Comparison of ENCODE assay signal across 9 mouse cellular contexts in genomic region chr8:80772732-80773460, GRCm38 (mm10). TPM values are rescaled to one million over a fixed set of nuclear protein-coding genes. Genes with fewer than 3 reads are reported as not detected.
DNase-seq lines count a peak whose midpoint lies in the region; ATAC-seq and TF ChIP-seq lines count a peak whose summit lies in the region.
"Had no signal": no experiment of that assay in that cellular context is flagged by ENCODE, and none has a peak within 500 bp of the region (broad histone marks: within the 10 kb centered on the region; RNA-seq: fewer than 3 reads in every experiment).

No protein-coding gene starts in this region.

- H3K4me1 ChIP-seq in hindbrain, embryonic 16.5 days (ENCODE audit: control insufficient read depth, insufficient read depth, low read depth, low read length): no peaks in the 10 kb centered on the region
- no peaks in the 10 kb centered on the region for H3K4me1 ChIP-seq in hindbrain, embryonic 11.5 days (replicated peaks; ENCODE audit: control insufficient read depth, insufficient read depth, low read length)
- no peaks in the 10 kb centered on the region for H3K4me1 ChIP-seq in lung, embryonic 14.5 days (ENCODE audit: insufficient read depth)
- H3K4me1 ChIP-seq: neural tube, embryonic 13.5 days had no signal

- no peak for DNase-seq in hindbrain, embryonic 11.5 days (ENCODE audit: low spot score)
- DNase-seq in A20 (ENCODE audit: low read depth, low spot score): peak; percentile 52
- DNase-seq in Muller cell, postnatal 12 days (ENCODE audit: inconsistent ontology term): peak; percentile 42
- peak; percentile 66 for DNase-seq in lung, embryonic 14.5 days
- DNase-seq in adrenal gland, postnatal 25 days: no peak
- DNase-seq in frontal cortex, postnatal 10 days (ENCODE audit: low spot score in 2 of 2): no peak
- DNase-seq: gastrocnemius, postnatal 36 days had no signal

- no peak overlapping the region for H3K9ac ChIP-seq in hindbrain, embryonic 16.5 days (ENCODE audit: low read depth, low read length)
- H3K9ac ChIP-seq in hindbrain, embryonic 11.5 days (ENCODE audit: low read depth, low read length): no peak overlapping the region
- H3K9ac ChIP-seq in lung, embryonic 14.5 days: no peak overlapping the region
- H3K9ac ChIP-seq: neural tube, embryonic 13.5 days had no signal

- 84% methylated on average over 4 of the region's 4 CpGs for whole genome bisulfite sequencing in hindbrain, embryonic 16.5 days
- WGBS in hindbrain, embryonic 11.5 days: 93% methylated on average over 4 of the region's 4 CpGs
- 87% methylated on average over 4 of the region's 4 CpGs for WGBS in lung, embryonic 14.5 days

- no peaks in the 10 kb centered on the region for H3K27me3 ChIP-seq in hindbrain, embryonic 16.5 days (replicated peaks; ENCODE audit: control insufficient read depth, insufficient read depth, low read length)
- H3K27me3 ChIP-seq in hindbrain, embryonic 11.5 days (ENCODE audit: control insufficient read depth, insufficient read depth, low read length): no peaks in the 10 kb centered on the region
- no peaks in the 10 kb centered on the region for H3K27me3 ChIP-seq in lung, embryonic 14.5 days (ENCODE audit: insufficient read depth, low read length)
- H3K27me3 ChIP-seq: neural tube, embryonic 13.5 days had no signal

- no peaks in the 10 kb centered on the region for H3K9me3 ChIP-seq in hindbrain, embryonic 16.5 days (ENCODE audit: control insufficient read depth, low read length)
- no peaks in the 10 kb centered on the region for H3K9me3 ChIP-seq in hindbrain, embryonic 11.5 days (ENCODE audit: control insufficient read depth, low read length)
- no peaks in the 10 kb centered on the region for H3K9me3 ChIP-seq in lung, embryonic 14.5 days (ENCODE audit: low read depth, low read length)
- H3K9me3 ChIP-seq: neural tube, embryonic 13.5 days had no signal

- ATAC-seq in hindbrain, embryonic 16.5 days: 0 out of 2 replicates have a peak, but pooled peaks have one; percentile 37
- ATAC-seq in hindbrain, embryonic 11.5 days (ENCODE audit: low FRiP score): no peak
- ATAC-seq in lung, embryonic 14.5 days (ENCODE audit: insufficient read depth): no peak

- peak; percentile 57 for TF ChIP-seq CTCF in lung, embryonic 14.5 days (IDR thresholded peaks at IDR 0.05; ENCODE audit: low read depth)

- H3K4me2 ChIP-seq in hindbrain, embryonic 16.5 days (ENCODE audit: low read length): no peak overlapping the region
- no peak overlapping the region for H3K4me2 ChIP-seq in hindbrain, embryonic 11.5 days (replicated peaks; ENCODE audit: low read depth, low read length)
- H3K4me2 ChIP-seq in lung, embryonic 14.5 days: no peak overlapping the region
- H3K4me2 ChIP-seq: neural tube, embryonic 13.5 days had no signal

- peaks cover 2% of the 10 kb centered on the region; the same call in 1 of the 2 replicates for H3K36me3 ChIP-seq in hindbrain, embryonic 16.5 days (ENCODE audit: control insufficient read depth, insufficient read depth, low read length)
- no peaks in the 10 kb centered on the region for H3K36me3 ChIP-seq in hindbrain, embryonic 11.5 days (ENCODE audit: control insufficient read depth, insufficient read depth, low read length)
- H3K36me3 ChIP-seq in lung, embryonic 14.5 days (ENCODE audit: insufficient read depth): peaks cover 81% of the 10 kb centered on the region

- no peak overlapping the region for H3K27ac ChIP-seq in hindbrain, embryonic 16.5 days (ENCODE audit: low read depth, low read length)
- H3K27ac ChIP-seq in hindbrain, embryonic 11.5 days (ENCODE audit: low read depth, low read length): no peak overlapping the region
- no peak overlapping the region for H3K27ac ChIP-seq in lung, embryonic 14.5 days (ENCODE audit: low read depth)
- H3K27ac ChIP-seq: neural tube, embryonic 13.5 days had no signal

- H3K4me3 ChIP-seq in hindbrain, embryonic 16.5 days (ENCODE audit: low read length): no peak overlapping the region
- no peak overlapping the region for H3K4me3 ChIP-seq in hindbrain, embryonic 11.5 days (ENCODE audit: low read depth, low read length)
- H3K4me3 ChIP-seq in lung, embryonic 14.5 days (ENCODE audit: low read depth, low read length): no peak overlapping the region
- H3K4me3 ChIP-seq: neural tube, embryonic 13.5 days had no signal

RNA-seq across cellular contexts. Expression of gene Smarca5, which starts 33.6 kb away (rescaled TPM):
- 34.3 and 37.5 TPM in 2 replicates for polyA plus RNA-seq in hindbrain, embryonic 16.5 days (2015; fragmentation: Nextera tagmentation; extraction: Ambion mirVana)
- polyA plus RNA-seq in hindbrain, embryonic 11.5 days (2014; fragmentation: Nextera tagmentation; extraction: Ambion mirVana): 146 and 157 TPM in 2 replicates
- 103 and 106 TPM in 2 replicates for polyA plus RNA-seq in lung, embryonic 14.5 days (2014; fragmentation: Nextera tagmentation; extraction: Ambion mirVana)
- 61.4 and 77.5 TPM in 2 replicates for total RNA-seq in adrenal gland, postnatal 25 days (2021)

Comparison
In these comparisons a context has a peak if more than half of its experiments do, and no peak if none do; other contexts are left out.
1. DNase-seq: peak in A20 (single experiment), Muller cell, postnatal 12 days (single experiment) and lung, embryonic 14.5 days (single experiment); none in hindbrain, embryonic 11.5 days (single experiment), adrenal gland, postnatal 25 days (single experiment) and frontal cortex, postnatal 10 days (0 of 2).